Mouse (Mus musculus) spleen, adult 2 months (tissue): ENCODE measurements around the gene Aatk.

Experiments
- CTCF ChIP-seq: fragments of 200-500 bp; IDR thresholded peaks from 2 replicates; pipeline ENCODE4 v1.5.1; 2011; ENCODE audit warnings: mild to moderate bottlenecking, inconsistent platforms; ENCODE audit not compliant: insufficient read depth, insufficient read length, insufficient replicate concordance; ENCODE audit errors: extremely low read depth
- POLR2A ChIP-seq: fragments of 200-500 bp; IDR thresholded peaks from 2 replicates; pipeline ENCODE4 v1.6.1; 2011; ENCODE audit warnings: low read depth, low read length, inconsistent platforms

- no peak for TF ChIP-seq CTCF
- TF ChIP-seq POLR2A, result no peak
These were observed 5.3 kb upstream of the Aatk start for GRCm38 (mm10) chr11:120052274-120052673.
